Mouse (Mus musculus) frontal cortex, adult 2 months (tissue): ENCODE measurements at regions not wholly inside any gene's neighbourhood (a gene's known extent, or its start where the extent isn't known, plus 50 kb on each side); places are given as distances from the start of the nearest gene placed in this dataset.

Source experiments
- DNase-seq, 2 experiments: peaks; one replicate each; pipeline ENCODE4 v3.0.0; 2022; ENCODE audit warnings: low spot score in 1 of 2; ENCODE audit errors: extremely low spot score in 1 of 2

DNA sequence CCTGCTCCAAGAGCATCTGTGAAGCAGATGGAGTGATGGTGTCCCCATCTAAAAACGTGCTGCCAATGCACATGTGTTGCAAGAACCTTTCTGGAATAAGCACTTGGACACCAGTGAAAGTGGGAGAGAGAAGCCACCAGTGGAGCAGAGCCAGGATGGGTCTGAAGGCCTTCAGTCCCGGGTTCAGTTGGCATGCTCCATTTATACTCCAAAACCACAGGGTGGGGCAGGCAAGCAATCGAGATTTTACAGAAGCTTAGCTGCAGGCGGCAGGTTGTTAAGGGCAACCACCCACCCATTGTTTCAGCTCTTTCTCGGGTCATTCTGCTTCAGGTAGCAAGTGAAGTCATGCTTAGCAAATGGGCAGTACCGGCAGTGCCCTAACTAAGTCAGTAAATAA is 51.8 kb upstream of the Sv2b start:
- DNase-seq, result no peak

DNA sequence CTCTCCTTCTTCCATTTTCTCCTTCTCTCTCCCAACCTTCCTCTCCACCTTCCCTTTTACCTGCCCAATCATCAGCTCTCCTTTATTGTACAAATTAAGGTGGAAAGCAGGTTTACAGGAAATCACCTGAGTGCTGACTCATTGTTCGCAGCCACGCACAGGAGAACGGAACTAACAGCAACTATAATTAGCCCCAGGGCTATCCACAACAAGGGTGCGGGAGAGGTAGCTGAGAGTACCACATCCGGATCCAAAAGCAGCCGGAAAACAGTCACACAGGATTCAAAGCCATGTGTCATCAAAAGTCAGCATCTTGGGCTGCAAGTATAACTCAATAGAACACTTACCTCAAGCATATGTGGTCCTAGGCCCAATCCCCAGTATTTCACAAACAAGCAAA is 53.5 kb upstream of the Sv2b start:
- DNase-seq, result no peak

DNA sequence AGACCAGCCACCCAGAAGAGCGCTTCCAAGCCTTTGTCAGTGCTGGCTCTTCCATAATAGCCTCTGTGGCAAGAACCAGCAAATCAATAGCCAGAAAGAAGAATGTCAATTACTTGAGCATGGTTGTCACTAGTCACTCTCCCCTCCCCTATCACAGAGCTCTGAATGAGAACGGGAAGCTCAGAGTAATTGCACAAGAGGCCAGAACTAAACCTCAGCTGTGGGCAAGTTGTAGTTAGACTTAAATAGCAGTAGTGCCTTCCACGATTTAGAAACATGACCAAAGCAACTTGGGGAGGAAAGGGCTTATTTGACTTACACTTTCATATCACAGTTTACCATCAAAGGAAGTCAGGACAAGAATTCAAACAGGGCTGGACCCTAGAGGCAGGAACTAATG is 56.4 kb upstream of the Sv2b start:
- DNase-seq, result no peak

DNA sequence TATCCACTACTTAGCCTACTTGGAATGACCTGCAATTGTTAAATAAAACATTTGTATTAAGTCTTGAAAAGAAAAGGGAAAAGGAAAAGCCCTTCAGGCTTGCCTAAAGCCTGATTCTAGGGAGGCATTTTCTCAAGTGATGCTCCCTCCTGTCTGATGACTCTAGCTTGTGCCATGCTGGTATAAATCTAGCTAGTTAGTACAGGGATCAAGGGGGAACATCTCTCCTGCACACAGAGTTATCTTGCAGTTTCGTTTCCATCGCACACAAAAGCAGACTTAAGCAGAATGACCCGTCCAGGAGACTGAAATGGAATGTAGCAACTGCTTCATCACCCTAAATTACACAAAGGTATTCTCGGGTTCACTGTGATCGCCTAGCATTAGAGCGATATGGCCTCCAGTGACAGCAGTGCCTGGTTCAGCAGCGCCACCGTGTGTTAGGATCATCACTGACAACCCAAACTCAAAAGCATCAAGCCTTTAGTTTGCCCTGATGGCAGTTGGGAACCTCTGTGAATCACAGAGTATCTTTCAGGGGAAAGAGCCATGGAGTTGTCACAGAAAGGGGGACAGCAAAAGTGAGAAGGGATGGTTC is 57.3 kb upstream of the Sv2b start:
- peak; percentile 52 to 95 for DNase-seq

DNA sequence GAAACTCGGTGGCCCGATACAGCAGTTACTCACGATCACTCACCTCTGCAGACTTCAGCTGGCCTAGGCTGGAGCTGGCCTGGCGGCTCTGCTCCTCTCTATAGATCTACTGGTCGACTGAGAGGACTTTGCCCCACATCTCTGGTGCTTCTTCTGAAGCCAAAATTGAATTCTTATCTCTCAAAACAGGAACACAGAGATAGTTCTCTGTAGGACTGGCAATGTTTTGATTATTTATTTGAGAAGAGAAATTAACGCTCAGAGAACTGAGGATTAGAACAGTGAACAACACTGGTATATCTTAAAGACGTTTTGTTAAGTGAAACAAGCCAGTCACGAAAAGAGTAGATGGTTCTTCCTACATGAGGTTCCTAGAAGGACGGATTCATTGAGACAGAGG is 59.3 kb upstream of the Sv2b start:
- no peak for DNase-seq

DNA sequence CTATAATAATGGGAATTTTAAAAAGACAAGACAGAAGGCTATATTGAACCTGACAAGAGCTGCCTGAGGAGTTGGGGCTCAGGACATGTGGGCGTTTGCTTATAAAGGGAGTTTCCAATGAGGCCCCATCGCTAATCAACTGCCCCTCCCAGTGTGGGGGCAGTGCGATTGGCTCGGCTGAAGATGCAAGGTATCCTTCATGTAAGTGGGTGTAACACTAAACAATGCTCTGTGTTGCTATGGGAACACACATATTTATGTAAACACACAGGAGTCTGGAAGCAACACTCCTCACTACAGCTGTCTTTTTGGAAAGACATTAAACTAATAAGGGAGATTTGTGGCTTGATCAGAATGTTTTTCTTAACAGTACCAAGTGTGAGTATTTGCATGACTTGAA is 60.3 kb upstream of the Sv2b start:
- no peak for DNase-seq

DNA sequence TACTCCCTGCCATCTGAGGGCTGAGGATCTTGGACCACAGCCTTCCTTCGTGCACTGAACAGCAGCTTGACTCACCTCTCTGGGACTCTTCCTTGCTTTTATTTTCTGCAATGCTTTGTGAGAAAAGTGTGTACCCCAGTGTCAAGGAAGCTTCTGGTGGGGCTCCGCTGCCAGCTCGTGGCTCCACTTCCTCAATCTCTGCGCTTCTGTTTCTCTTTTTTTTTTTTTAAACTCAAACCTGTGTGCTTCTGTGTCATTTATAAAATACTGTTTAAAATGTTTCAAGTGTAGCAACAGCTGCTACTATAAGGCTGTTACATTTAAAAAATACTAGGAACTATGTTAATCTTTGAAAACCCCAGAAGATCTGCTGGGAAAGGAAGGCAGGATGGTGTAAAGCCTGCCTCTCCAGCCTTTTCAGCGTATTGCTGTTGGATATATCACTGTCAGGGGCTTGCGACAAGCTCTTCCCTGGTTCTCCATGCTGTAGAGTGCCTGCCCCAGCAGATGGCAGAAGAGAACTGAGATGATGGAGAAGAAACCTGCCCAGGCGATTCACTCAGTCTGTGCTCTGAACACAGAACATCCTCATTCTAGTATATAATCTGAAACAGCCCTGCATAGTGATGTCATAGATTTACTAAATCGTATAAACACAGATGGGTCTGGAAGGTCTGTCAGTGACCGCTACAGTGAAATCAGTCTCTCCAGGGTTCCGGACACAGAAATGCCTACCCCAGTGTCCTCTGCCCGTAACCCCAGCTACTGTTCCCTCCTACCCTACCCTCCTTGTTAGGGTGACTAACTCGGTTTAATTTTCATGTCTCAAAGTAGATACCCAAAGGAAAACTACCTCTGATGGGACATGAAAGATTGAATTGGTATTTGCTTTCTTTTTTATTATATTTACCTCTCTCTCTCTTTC is 61.8 kb upstream of the Sv2b start:
- DNase-seq, result peak; percentile 76 to 95

DNA sequence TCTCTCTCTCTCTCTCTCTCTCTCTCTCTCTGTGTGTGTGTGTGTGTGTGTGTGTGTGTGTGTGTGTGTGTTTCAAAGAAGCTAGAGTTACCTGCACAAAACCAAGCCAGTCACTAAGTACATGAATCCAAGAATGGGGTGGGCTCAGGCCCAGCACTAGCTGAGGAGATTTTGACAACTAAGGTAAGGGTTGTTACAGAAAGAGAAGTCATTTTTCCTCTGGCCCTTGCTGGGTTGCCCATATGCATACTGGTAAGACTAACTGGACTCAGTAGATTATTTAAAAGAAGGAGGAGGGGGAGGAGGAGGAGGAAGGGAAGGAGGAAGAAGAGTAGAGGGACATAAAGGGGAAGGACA is 62.4 kb upstream of the Sv2b start:
- no peak for DNase-seq

DNA sequence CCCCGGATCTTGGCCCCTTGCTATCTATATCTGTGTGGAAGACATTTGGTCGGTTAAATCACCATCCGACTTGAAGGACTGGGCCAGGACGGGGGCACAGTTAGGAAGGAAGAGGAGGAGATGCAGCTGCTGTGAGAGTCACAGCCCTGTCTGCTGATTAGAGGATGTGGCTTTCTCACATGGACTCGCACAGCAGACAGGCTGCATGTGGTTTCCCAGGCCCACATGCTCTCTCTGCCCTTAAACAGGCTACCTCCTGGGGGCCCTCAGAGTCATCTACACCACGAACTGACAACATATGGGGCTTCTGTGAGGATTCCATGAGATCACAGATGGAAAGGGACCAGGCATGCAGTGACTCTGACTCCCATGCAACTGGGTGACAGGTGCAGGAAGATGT is 62.9 kb upstream of the Sv2b start:
- no peak for DNase-seq

DNA sequence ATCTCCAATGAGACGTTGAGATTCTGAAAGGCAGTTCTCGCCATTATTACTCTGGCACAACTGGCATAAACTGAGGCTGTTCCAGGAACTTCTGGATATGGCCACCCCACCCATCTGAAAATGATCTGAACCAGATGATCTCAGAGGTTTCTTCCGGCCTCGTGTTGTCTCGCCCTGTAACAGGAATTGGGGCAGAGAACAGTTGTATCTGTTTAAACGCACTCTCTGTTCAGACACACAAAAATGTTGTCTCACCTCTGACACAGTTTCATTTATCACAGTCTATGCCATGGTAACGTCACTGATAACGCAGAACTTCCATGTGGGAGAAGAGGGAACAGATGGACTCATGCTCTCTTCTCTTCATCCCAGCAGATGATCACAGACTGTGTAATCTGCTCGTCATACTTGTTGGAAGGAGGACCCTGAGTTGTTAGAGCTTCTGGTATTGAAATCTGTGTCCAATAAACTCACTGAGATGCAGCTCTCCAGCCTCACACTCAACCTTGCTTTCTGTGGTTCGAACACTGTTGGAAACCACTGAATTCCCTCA is 63.9 kb upstream of the Sv2b start:
- DNase-seq, result no peak

DNA sequence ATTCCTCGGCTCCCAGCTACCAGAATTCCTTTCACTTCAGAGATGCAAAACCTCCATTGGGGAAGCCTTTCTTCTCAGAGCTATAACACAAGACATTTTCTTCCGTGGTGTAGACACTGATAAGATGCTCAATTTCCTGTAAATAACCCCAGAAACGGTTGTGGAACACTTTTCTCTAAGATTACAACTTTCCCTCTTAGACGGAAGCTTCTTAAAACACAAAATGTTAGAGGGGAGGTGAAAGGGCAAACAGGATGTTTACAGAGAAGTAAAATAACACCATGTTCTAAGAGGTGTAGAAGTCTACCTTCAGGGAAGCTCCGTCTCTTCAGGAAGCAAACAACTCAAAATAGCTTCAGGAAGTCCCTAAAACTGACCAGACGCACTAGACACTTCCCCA is 65.4 kb upstream of the Sv2b start:
- no peak for DNase-seq

DNA sequence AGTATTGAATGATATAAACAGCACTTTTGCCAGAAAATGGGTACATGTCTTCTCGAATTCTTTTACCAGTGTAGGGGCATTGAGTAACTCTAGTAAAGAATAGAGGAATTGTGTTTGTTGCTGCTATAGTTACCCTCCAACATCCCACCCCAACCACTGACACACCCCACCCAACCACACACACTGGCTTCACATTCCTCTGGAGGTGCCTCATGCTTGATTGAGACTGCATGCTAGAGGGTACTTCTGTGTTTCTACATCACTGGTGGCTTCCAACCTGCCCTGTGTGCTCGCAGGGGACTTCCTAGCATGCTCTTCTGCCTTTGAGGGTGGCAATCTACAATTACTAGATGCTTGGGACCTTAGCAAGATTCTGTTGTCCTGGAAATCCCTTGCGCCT is 70.5 kb upstream of the Sv2b start:
- no peak for DNase-seq

DNA sequence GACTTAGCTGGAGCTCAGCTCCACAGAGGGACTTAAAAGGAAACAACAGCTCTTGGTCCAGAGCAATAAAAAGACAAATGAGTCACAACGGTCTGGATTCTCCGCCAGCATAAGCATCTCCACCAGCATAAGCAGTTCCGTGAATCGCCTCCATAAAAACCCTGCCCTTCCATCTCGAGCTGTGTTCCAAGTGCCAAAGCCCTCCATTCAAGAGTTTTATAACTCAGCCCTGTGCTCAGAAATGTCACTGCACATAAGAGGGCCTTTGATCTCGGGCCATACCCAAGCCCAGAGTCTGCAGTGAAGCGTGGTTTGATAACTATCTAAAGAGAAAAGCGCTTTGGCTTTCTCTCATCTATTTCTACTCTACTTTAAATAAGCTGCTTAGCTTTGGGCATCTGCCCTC is 70.8 kb upstream of the Akap13 start:
- DNase-seq, result peak in 1 of 2 experiments; percentile 33

DNA sequence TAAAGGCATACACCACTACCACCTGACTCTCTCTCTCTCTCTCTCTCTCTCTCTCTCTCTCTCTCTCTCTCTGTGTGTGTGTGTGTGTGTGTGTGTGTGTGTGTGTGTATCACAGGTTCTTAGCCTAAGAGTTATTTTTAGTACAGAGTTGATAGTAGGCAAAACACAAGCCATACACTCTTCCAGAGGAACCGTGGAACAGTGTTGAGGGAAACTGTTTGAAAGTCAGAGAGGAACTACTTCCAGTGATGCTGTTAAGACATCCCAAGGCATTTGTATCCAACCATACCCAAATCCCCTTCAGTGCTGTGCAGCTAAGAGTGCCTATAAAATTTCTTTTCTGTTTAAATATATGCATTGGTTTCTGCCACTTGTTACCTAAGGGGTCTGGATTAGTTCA is 68.3 kb upstream of the Akap13 start:
- no peak for DNase-seq

DNA sequence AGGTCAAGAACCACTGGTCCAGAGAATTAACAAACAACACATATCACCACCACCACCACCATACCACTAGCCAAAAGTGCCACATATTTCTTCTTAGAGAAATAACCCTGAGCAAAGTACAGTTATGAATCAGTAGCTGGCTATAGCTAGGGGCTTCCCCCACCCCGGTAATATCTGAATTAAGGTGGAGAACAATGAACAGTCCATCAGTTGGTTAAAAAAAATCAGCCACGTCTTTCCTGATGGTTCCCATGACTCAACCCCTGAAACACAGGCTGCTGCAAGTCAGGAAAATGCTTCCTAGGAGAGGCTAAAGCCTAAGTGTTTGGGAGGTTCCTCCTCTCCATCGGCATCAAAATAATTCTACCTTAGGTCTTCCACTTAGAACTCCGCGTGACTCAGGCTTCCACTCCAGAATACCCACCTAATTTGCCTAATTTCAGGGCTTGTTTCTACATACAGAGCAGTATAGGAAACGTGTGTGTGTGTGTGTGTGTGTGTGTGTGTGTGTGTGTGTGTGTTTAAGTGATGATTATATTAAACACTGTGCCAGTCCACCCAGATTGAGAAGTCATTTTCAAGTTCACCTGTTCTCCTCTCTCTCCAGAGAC is 67.4 kb upstream of the Akap13 start:
- no peak for DNase-seq

DNA sequence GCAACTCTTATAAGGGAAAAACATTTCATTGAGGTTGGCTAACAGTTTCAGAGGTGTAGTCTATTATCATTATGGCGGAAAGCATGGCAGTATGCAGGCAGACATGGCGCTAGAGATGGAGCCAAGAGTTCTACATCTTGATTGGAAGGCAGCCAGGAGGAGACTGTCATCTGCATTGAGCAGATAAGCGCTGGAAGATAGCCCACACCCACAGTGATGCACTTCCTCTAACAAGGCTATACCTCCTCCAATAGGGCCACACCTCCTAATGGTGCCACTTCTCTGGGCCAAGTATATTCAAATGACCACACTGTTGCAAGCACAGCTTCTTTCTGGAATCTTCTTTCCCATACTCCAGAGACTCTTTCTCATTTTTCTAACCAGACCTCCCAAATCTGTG is 65.2 kb upstream of the Akap13 start:
- no peak for DNase-seq

DNA sequence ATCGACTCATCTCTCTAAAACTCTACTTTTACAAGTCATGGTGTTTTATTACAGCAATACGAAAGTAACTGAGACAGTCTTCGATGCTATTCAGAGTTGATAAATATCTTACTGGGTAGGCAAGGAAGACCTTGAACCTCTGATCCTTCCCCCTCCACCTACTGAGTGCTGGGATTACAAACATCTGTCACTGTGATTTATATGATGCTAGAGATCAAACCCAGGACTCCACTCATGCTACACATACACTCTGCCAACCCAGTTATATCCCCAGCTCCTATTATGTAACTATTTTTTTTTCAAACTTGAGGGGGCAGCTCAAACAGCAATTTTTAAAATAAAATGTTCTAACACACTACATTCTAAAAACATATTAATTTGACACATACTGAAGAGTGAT is 62.6 kb upstream of the Akap13 start:
- no peak for DNase-seq

DNA sequence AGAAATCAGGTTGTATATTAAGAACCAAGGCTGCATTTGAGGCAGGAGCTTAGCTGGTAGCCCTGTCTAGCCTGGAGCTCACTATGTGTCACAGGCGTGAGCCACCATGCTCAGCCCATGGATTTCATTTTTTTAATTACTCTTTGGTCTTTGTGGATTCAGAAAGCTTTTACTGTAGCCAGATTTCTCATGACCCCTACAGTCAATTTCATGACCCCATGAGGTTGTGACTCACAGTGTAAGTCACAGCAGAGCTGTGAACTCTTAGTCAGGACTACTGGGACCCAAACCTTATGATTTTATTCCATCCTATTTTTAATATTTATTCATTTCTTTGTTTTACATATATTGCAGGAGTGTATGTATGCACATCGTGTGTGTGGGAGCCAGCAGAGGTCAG is 61.9 kb upstream of the Akap13 start:
- no peak for DNase-seq

DNA sequence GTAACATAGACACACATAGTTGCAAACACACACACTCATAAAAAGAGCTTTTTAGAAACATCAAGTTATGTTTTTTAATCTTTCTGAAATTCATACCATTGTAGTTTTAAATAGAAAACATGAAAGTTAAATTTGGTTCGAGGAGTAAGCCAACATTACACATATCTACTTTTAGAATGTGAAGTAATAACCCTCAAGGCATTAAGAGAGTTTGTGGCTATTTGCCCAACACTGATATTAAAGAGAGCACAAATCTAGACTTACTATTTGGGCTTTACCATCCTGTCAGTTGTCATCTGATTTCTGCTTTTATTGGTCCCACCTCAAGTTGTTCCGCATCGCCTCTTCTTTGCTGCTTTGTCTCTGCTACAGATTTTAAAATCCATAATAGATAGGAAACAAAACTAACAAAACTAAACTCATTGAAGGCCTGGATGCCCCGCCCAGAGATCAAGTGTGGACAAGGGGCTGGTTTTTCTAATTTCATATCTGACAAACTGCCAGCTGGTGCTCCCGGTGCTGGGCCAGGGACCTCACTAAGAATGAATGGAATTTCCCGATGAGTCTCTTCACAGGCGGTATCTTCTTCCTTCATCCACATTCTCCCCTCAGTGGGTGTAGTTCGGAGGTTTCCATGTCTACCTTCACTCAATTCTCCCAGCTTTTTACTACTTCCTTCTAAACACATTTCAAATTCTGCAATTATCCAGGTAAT is 60.3 kb upstream of the Akap13 start:
- no peak for DNase-seq

DNA sequence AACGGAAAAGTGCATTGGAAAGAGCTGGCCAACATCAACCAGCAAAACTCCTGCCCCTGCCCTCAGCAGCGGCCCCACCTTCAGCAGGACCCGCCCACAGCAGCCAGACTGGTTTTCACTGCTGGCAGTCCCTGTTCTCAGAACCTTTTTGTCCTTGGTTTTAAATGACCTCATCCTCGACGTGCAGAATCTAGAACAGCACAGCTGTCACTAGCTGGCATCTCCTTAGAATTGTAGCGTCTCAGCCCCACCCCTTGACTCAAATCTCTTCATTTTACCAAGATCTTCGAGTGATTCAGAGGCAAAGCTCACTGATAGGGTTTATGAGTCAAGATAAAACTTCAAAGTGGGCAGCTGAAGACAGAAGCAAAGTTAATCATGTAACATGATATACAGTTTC is 57.8 kb upstream of the Akap13 start:
- peak in 1 of 2 experiments; percentile 30 for DNase-seq

DNA sequence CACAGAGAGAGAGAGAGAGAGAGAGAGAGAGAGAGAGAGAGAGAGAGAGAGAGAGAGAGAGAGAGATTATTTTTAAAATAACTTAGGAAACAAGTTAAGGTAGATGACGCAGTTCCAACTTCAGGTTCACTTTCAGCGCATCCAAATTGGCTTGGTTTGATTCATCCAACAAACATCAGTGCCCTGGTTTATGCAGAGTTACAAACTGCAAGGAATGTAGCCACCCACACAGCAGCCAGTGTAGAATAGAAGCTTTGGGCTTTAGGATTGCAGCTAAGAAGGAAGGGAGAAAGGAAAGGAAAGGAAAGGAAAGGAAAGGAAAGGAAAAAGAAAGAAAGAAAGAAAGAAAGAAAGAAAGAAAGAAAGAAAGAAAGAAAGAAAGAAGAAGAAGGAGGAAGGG is 56.9 kb upstream of the Akap13 start:
- peak in 1 of 2 experiments; percentile 65 for DNase-seq
